Mouse (Mus musculus): ENCODE results near the gene Prol1. TPM values are rescaled to one million over a fixed set of nuclear protein-coding genes. Genes with fewer than 3 reads are reported as not detected.
"Not testable (repeated sequence)": the region's sequence is repeated elsewhere in the genome, so short reads cannot be mapped to it uniquely, and the experiment has no call there.

Prol1 gene
- not detected in 2 replicates for polyA plus RNA-seq (2012; rRNA removed)

DNA sequence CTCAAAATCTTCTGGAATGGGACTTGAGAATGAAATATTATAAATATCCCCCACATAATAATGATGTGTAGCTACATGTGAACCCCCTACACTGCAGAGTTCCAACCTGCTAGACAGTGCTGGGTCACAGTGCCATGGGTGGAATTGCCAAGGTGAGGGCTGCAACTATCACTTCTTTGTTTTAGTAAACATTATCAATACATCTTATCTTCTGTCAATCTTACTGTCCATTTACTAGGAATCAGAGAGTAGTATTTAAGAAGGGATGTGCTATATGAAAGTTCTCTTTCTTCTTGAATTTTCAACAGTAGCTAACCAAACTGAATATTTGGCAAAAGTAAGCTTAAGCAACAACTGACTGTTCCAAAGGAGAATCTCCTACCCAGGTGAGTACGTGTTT is at the start of gene Prol1:
TSS of gene Prol1 (plus strand) at position 301 of the 400 bp plus-strand sequence.
- H3K36me3 ChIP-seq (ENCODE audit: control insufficient read depth, insufficient read depth, low read length) = no peaks in the 10 kb centered on the region
- WGBS = 96% methylated on average over 1 of the region's 1 CpGs

DNA sequence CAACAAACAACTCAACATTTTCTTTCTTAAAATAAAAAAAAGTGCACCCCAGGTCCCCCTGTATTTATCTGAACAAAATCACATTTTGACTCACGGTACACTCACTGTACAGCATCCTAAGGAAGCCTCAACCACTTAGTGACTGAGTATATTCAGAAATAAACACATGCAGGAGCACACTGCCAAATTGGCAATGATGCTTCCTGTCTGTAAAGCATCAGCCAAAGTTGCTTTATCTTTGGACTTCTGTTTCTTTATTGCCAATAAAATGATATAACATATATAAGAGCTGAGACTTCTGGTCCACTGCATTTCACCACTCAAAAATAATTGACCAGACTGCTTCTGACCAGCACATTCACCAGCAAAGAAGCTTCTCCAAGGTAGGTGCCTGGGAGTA is 48.5 kb upstream of the Prol1 start, which contains the start of gene Gm7714:
TSS of gene Gm7714 (plus strand) at position 301 of the 400 bp plus-strand sequence.
- DNase-seq = no peak
- TF ChIP-seq POLR2A (IDR thresholded peaks at IDR 0.05; ENCODE audit: low read depth, low read length) (no peak), CTCF (conservative IDR thresholded peaks at IDR 0.05; ENCODE audit: insufficient read depth, insufficient read length, low read depth, low read length) (no peak)

More for the DNA sequence above, at the start of gene Prol1:
- Histone ChIP-seq H3K27ac (ENCODE audit: insufficient read depth, low read depth, low read length) (no peak within 1 kb of the TSS), H3K4me3 (ENCODE audit: insufficient read depth, low read depth, low read length) (no peak within 1 kb of the TSS), H3K4me1 (ENCODE audit: control insufficient read depth, insufficient read depth, low read length) (no peaks in the 10 kb centered on the region), H3K27me3 (replicated peaks; ENCODE audit: control insufficient read depth, insufficient read depth, low read length) (no peaks in the 10 kb centered on the region)
- no peak for DNase-seq
- TF ChIP-seq CTCF (conservative IDR thresholded peaks at IDR 0.05; ENCODE audit: insufficient read depth, insufficient read length, low read depth, low read length) (no peak), POLR2A (IDR thresholded peaks at IDR 0.05; ENCODE audit: low read depth, low read length) (no peak)

DNA sequence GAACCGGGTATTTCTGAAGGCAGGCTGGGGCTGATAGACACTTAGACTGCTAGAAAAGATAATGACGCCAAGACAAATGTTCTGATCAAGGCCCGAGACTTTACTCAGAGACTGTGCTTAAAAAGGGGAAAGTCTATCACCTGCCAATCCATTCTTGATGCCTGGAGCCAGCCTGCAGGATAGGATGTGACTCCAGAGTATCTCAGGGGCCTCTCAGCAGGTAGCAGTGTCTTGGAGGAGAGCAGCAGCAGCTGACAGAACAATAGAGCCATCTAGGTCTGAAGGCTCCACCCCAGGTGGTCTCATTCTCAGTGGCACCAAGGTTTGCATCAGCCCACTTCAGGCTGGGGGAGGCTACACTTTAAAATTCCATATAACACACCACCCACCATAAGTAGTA is 5.8 kb upstream of the Prol1 start:
- 76% methylated on average over 3 of the region's 3 CpGs for WGBS
- H3K36me3 ChIP-seq (ENCODE audit: control insufficient read depth, insufficient read depth, low read length); H3K27me3 ChIP-seq (replicated peaks; ENCODE audit: control insufficient read depth, insufficient read depth, low read length); H3K4me3 ChIP-seq (ENCODE audit: insufficient read depth, low read depth, low read length); H3K27ac ChIP-seq (ENCODE audit: insufficient read depth, low read depth, low read length); DNase-seq; H3K4me1 ChIP-seq (ENCODE audit: control insufficient read depth, insufficient read depth, low read length): not testable (repeated sequence)

More for the DNA sequence above, 48.5 kb upstream of the Prol1 start, which contains the start of gene Gm7714:
- Histone ChIP-seq H3K4me1 (ENCODE audit: control insufficient read depth, insufficient read depth, low read length) (no peaks in the 10 kb centered on the region), H3K4me3 (ENCODE audit: insufficient read depth, low read depth, low read length) (no peak within 1 kb of the TSS), H3K36me3 (ENCODE audit: control insufficient read depth, insufficient read depth, low read length) (no peaks in the 10 kb centered on the region), H3K27ac (ENCODE audit: insufficient read depth, low read depth, low read length) (no peak within 1 kb of the TSS), H3K27me3 (replicated peaks; ENCODE audit: control insufficient read depth, insufficient read depth, low read length) (no peaks in the 10 kb centered on the region)
- 81% methylated on average over 1 of the region's 1 CpGs for WGBS

DNA sequence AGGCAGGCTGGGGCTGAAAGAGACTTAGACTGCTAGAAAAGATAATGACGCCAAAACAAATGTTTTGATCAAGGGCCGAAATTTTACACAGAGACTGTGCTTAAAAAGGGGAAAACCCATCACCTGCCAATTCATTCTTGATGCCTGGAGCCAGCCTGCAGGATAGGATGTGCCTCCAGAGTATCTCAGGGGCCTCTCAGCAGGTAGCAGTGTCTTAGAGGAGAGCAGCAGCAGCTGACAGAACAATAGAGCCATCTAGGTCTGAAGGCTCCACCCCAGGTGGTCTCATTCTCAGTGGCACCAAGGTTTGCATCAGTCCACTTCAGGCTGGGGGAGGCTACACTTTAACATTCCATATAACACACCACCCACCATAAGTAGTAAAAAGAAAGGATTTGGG is 31.4 kb downstream of the Prol1 start:
- WGBS = 59% methylated on average over 2 of the region's 2 CpGs
- DNase-seq; H3K4me3 ChIP-seq (ENCODE audit: insufficient read depth, low read depth, low read length); H3K4me1 ChIP-seq (ENCODE audit: control insufficient read depth, insufficient read depth, low read length); H3K36me3 ChIP-seq (ENCODE audit: control insufficient read depth, insufficient read depth, low read length); H3K27me3 ChIP-seq (replicated peaks; ENCODE audit: control insufficient read depth, insufficient read depth, low read length); H3K27ac ChIP-seq (ENCODE audit: insufficient read depth, low read depth, low read length): not testable (repeated sequence)

DNA sequence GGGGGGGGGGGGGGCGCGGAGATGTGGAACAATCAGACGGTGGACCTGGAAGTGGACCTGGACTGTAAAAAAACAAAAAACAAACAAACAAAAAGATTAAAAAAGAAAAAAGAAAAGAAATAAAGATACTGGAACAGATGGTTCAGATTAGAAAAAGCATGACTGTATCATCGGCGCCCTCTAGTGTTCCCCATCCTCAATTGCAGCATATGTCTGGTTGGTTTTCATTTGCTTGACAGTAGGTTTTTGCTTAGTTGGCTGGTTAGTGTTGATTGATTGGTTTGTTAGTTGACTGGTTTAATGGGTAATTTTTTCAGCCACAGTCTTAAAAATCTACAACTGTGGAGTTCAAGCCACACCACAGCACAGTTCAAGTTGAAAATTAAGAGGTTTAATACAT is 47.7 kb downstream of the Prol1 start:
- TF ChIP-seq POLR2A (IDR thresholded peaks at IDR 0.05; ENCODE audit: low read depth, low read length) (no peak), CTCF (conservative IDR thresholded peaks at IDR 0.05; ENCODE audit: insufficient read depth, insufficient read length, low read depth, low read length) (peak; percentile 23)
- no peaks in the 10 kb centered on the region for H3K4me1 ChIP-seq (ENCODE audit: control insufficient read depth, insufficient read depth, low read length)
- H3K4me3 ChIP-seq (ENCODE audit: insufficient read depth, low read depth, low read length) = no peak overlapping the region
- H3K36me3 ChIP-seq (ENCODE audit: control insufficient read depth, insufficient read depth, low read length) = no peaks in the 10 kb centered on the region
- DNase-seq = peak; percentile 39
- 3% methylated on average over 5 of the region's 5 CpGs for WGBS
- no peak overlapping the region for H3K27ac ChIP-seq (ENCODE audit: insufficient read depth, low read depth, low read length)
- H3K27me3 ChIP-seq (replicated peaks; ENCODE audit: control insufficient read depth, insufficient read depth, low read length) = no peaks in the 10 kb centered on the region

DNA sequence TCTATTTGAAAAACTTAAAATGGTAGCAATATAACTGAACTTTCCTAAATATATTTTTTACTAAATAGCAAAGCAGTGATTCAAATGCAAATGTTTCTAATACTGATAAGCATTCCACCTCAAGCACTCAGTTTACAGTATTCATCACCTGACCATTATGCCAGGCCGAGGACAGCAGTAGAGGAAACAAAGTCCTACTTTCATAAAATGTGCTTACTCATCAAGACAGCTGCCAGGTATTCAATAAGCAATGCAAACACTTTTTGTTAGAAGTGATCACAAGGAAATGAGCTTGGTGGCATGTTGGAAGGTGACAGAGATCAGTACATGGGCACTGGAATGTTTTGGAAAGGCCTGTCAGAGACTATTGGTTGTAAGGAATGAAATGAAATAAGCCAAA is 49.8 kb downstream of the Prol1 start:
- DNase-seq = no peak
- Histone ChIP-seq H3K4me1 (ENCODE audit: control insufficient read depth, insufficient read depth, low read length) (no peaks in the 10 kb centered on the region), H3K4me3 (ENCODE audit: insufficient read depth, low read depth, low read length) (no peak overlapping the region), H3K36me3 (ENCODE audit: control insufficient read depth, insufficient read depth, low read length) (no peaks in the 10 kb centered on the region), H3K27me3 (replicated peaks; ENCODE audit: control insufficient read depth, insufficient read depth, low read length) (no peaks in the 10 kb centered on the region), H3K27ac (ENCODE audit: insufficient read depth, low read depth, low read length) (no peak overlapping the region)
- WGBS = 33% methylated on average over 1 of the region's 1 CpGs
- TF ChIP-seq CTCF (conservative IDR thresholded peaks at IDR 0.05; ENCODE audit: insufficient read depth, insufficient read length, low read depth, low read length) (no peak), POLR2A (IDR thresholded peaks at IDR 0.05; ENCODE audit: low read depth, low read length) (no peak)

DNA sequence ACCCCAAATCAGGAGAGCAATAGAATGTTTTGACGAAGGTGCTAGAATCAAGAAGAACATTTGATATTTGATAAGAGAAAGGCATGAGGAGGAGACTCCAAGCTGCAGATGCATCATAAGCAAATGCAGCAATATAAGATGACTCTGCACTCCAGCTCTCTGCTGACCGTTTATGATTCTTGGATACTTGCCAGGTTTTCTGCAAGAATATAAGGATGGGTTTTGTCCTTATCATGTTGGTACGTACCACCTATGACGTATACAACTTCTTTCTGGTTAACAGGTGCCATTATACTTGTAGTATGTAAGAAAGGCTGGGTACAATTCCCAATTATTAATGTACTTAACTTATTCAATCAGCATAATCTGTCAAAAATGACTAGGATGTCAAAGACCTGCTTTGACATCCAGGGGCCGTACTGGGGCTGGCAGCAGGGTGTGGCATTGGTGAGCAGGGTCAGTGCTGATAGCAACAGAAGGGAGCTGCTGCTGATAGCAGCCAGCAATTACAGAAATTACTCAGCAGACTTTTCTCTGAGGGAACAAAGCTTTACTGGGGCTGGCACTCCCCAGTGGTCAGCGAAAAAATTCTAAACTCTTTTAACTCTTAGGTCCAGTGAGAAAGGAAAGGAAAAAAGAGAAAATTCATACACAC is 53.6 kb downstream of the Prol1 start:
- H3K4me1 ChIP-seq (ENCODE audit: control insufficient read depth, insufficient read depth, low read length) = no peaks in the 10 kb centered on the region
- no peak overlapping the region for H3K4me3 ChIP-seq (ENCODE audit: insufficient read depth, low read depth, low read length)
- TF ChIP-seq CTCF (conservative IDR thresholded peaks at IDR 0.05; ENCODE audit: insufficient read depth, insufficient read length, low read depth, low read length) = no peak
- no peak for TF ChIP-seq POLR2A (IDR thresholded peaks at IDR 0.05; ENCODE audit: low read depth, low read length)
- 62% methylated on average over 6 of the region's 6 CpGs for WGBS
- H3K27me3 ChIP-seq (replicated peaks; ENCODE audit: control insufficient read depth, insufficient read depth, low read length) = no peaks in the 10 kb centered on the region
- H3K36me3 ChIP-seq (ENCODE audit: control insufficient read depth, insufficient read depth, low read length) = no peaks in the 10 kb centered on the region
- no peak for DNase-seq
- H3K27ac ChIP-seq (ENCODE audit: insufficient read depth, low read depth, low read length) = no peak overlapping the region

Data from kidney, adult 2 months (tissue).